Mouse (Mus musculus) spleen, adult 2 months (tissue): ENCODE results near the gene Ift81.

Source experiments
- CTCF ChIP-seq: fragments of 200-500 bp; IDR thresholded peaks from 2 replicates; pipeline ENCODE4 v1.5.1; 2011; ENCODE audit warnings: mild to moderate bottlenecking, inconsistent platforms; ENCODE audit not compliant: insufficient read depth, insufficient read length, insufficient replicate concordance; ENCODE audit errors: extremely low read depth
- POLR2A ChIP-seq: fragments of 200-500 bp; IDR thresholded peaks from 2 replicates; pipeline ENCODE4 v1.6.1; 2011; ENCODE audit warnings: low read depth, low read length, inconsistent platforms

GRCm38 (mm10) chr5:122643701-122644100 lies 29.4 kb upstream of the Ift81 start, which contains the start of gene P2rx7:
- TF ChIP-seq POLR2A: no peak
- TF ChIP-seq CTCF: no peak
